Mouse (Mus musculus): ENCODE results near the gene Sfswap.

Gene Sfswap

GRCm38 (mm10) chr5:129529571-129529970 is 28.6 kb downstream of the Sfswap start:
- in situ Hi-C loops (cut with MseI, MboI), result no loop called here

GRCm38 (mm10) chr5:129533731-129534130 is 32.7 kb downstream of the Sfswap start:
- in situ Hi-C loops (cut with MseI, MboI), result no loop called here

- in situ Hi-C loops (cut with MseI, MboI), result no loop called here
Measured at GRCm38 (mm10) chr5:129534500-129534899, 33.5 kb downstream of the Sfswap start.

- in situ Hi-C loops (cut with MseI, MboI), result no loop called here
Measured at GRCm38 (mm10) chr5:129535021-129535420, 34.0 kb downstream of the Sfswap start.

GRCm38 (mm10) chr5:129535431-129535830 is 34.4 kb downstream of the Sfswap start:
- in situ Hi-C loops (cut with MseI, MboI), result no loop called here

- in situ Hi-C loops (cut with MseI, MboI), result no loop called here
Measured at GRCm38 (mm10) chr5:129538826-129539225, 37.8 kb downstream of the Sfswap start.

GRCm38 (mm10) chr5:129542236-129542635 is 41.2 kb downstream of the Sfswap start:
- in situ Hi-C loops (cut with MseI, MboI), result no loop called here

- in situ Hi-C loops (cut with MseI, MboI), result no loop called here
Measured at GRCm38 (mm10) chr5:129545787-129546186, 44.8 kb downstream of the Sfswap start.

GRCm38 (mm10) chr5:129549716-129550115 is 48.7 kb downstream of the Sfswap start:
- in situ Hi-C loops (cut with MseI, MboI), result no loop called here

- in situ Hi-C loops (cut with MseI, MboI), result no loop called here
Measured at GRCm38 (mm10) chr5:129550790-129551189, 49.8 kb downstream of the Sfswap start.

- in situ Hi-C loops (cut with MseI, MboI), result no loop called here
Measured at GRCm38 (mm10) chr5:129551991-129552390, 51.0 kb downstream of the Sfswap start.

GRCm38 (mm10) chr5:129553642-129554041 is 52.6 kb downstream of the Sfswap start:
- in situ Hi-C loops (cut with MseI, MboI), result no loop called here

GRCm38 (mm10) chr5:129558591-129558990 is 57.6 kb downstream of the Sfswap start:
- in situ Hi-C loops (cut with MseI, MboI), result no loop called here

GRCm38 (mm10) chr5:129559283-129559682 is 58.3 kb downstream of the Sfswap start:
- in situ Hi-C loops (cut with MseI, MboI), result no loop called here

- in situ Hi-C loops (cut with MseI, MboI), result no loop called here
Measured at GRCm38 (mm10) chr5:129562342-129562741, 61.3 kb downstream of the Sfswap start.

GRCm38 (mm10) chr5:129568596-129568995 is 67.6 kb downstream of the Sfswap start:
- in situ Hi-C loops (cut with MseI, MboI), result no loop called here

- in situ Hi-C loops (cut with MseI, MboI), result no loop called here
Measured at GRCm38 (mm10) chr5:129578201-129578600, 77.2 kb downstream of the Sfswap start.

- in situ Hi-C loops (cut with MseI, MboI), result loop anchor here (10.0 kb wide), 4 partner anchors 195 to 525 kb away; no protein-coding TSS in a partner anchor
Measured at GRCm38 (mm10) chr5:129580046-129580445, 79.0 kb downstream of the Sfswap start.

- in situ Hi-C loops (cut with MseI, MboI), result loop anchor here (10.0 kb wide), 4 partner anchors 196 to 526 kb away; no protein-coding TSS in a partner anchor
Measured at GRCm38 (mm10) chr5:129580572-129580971, 79.6 kb downstream of the Sfswap start.

- in situ Hi-C loops (cut with MseI, MboI), result loop anchor here (10.0 kb wide), 4 partner anchors 196 to 526 kb away; no protein-coding TSS in a partner anchor
Measured at GRCm38 (mm10) chr5:129581015-129581414, 80.0 kb downstream of the Sfswap start.

- in situ Hi-C loops (cut with MseI, MboI), result loop anchor here (10.0 kb wide), 4 partner anchors 199 to 529 kb away; no protein-coding TSS in a partner anchor
Measured at GRCm38 (mm10) chr5:129583331-129583730, 82.3 kb downstream of the Sfswap start.

GRCm38 (mm10) chr5:129583761-129584582 is 83.0 kb downstream of the Sfswap start, which contains the start of gene Mmp17:
Gene Mmp17 (plus strand): TSS chr5:129584169.
- in situ Hi-C loops (cut with MseI, MboI), result loop anchor here (10.0 kb wide), 4 partner anchors 199 to 529 kb away; no protein-coding TSS in a partner anchor
